Mouse (Mus musculus) neural tube, embryonic 14.5 days (tissue): Measurements from ENCODE around the gene Klhdc9. TPM values are rescaled to one million over a fixed set of nuclear protein-coding genes. Genes with fewer than 3 reads are reported as not detected.

ENCODE experiments used
- polyA plus RNA-seq: library from polyadenylated mRNA; unstranded; fragments of >200 nt; fragmentation: Nextera tagmentation; extraction: Ambion mirVana; gene quantifications from 2 replicates; pipeline ENCODE4 v1.2.1, GENCODE M21; 2014

The Klhdc9 gene
- polyA plus RNA-seq, 1 experiment from 2014 or later = 5.3 TPM

Other genes starting within 250 kb of the Klhdc9 start
- 2.4 and 5.0 TPM in 2 replicates for gene Cfap126, start 246.9 kb downstream of the Klhdc9 start, polyA plus RNA-seq
- gene Sdhc, start 210.2 kb downstream of the Klhdc9 start, polyA plus RNA-seq = 297 and 334 TPM in 2 replicates
- 11.8 TPM in 1 of 2 replicates, not detected in the other for gene Mpz, start 210.1 kb downstream of the Klhdc9 start, polyA plus RNA-seq
- gene Pcp4l1, start 164.5 kb downstream of the Klhdc9 start, polyA plus RNA-seq = 31.8 and 41.6 TPM in 2 replicates
- gene Nr1i3, start 146.8 kb downstream of the Klhdc9 start, polyA plus RNA-seq = 0.20 and 0.32 TPM in 2 replicates
- 41.5 and 45.5 TPM in 2 replicates for gene Tomm40l, start 138.3 kb downstream of the Klhdc9 start, polyA plus RNA-seq
- 7.9 and 8.2 TPM in 2 replicates for gene Apoa2, start 135.7 kb downstream of the Klhdc9 start, polyA plus RNA-seq
- 10.2 and 33.2 TPM in 2 replicates for gene Fcer1g, start 126.4 kb downstream of the Klhdc9 start, polyA plus RNA-seq
- gene Adamts4, start 110.4 kb downstream of the Klhdc9 start, polyA plus RNA-seq = 1.3 and 2.6 TPM in 2 replicates
- 234 and 253 TPM in 2 replicates for gene Ndufs2, start 109.4 kb downstream of the Klhdc9 start, polyA plus RNA-seq
- 96.5 and 98.1 TPM in 2 replicates for gene B4galt3, start 90.5 kb downstream of the Klhdc9 start, polyA plus RNA-seq
- gene Ppox, start 79.6 kb downstream of the Klhdc9 start, polyA plus RNA-seq = 49.2 and 51.2 TPM in 2 replicates
- gene Usp21, start 72.8 kb downstream of the Klhdc9 start, polyA plus RNA-seq = 76.8 and 87.9 TPM in 2 replicates
- gene Ufc1, start 65.8 kb downstream of the Klhdc9 start, polyA plus RNA-seq = 116 and 124 TPM in 2 replicates
- 48.0 and 49.7 TPM in 2 replicates for gene Dedd, start 31.7 kb downstream of the Klhdc9 start, polyA plus RNA-seq
- 40.2 and 43.5 TPM in 2 replicates for gene Nit1, start 15.2 kb downstream of the Klhdc9 start, polyA plus RNA-seq
- 58.1 and 67.6 TPM in 2 replicates for gene Pfdn2, start 15.1 kb downstream of the Klhdc9 start, polyA plus RNA-seq
- gene Nectin4, start 9.3 kb upstream of the Klhdc9 start, polyA plus RNA-seq = 2.2 and 2.8 TPM in 2 replicates
- gene Arhgap30, start 28.2 kb upstream of the Klhdc9 start, polyA plus RNA-seq = 0.25 and 0.61 TPM in 2 replicates
- 164 and 191 TPM in 2 replicates for gene Usf1, start 50.5 kb upstream of the Klhdc9 start, polyA plus RNA-seq
- 2.9 and 3.8 TPM in 2 replicates for gene Tstd1, start 58.1 kb upstream of the Klhdc9 start, polyA plus RNA-seq
- 8.0 and 13.5 TPM in 2 replicates for gene F11r, start 76.7 kb upstream of the Klhdc9 start, polyA plus RNA-seq
- gene Alyref2, start 142.7 kb upstream of the Klhdc9 start, polyA plus RNA-seq = 30.1 and 32.7 TPM in 2 replicates
- not detected in 2 replicates for gene Itln1, start 174.5 kb upstream of the Klhdc9 start, polyA plus RNA-seq
- gene Cd244a, start 198.4 kb upstream of the Klhdc9 start, polyA plus RNA-seq = not detected in 2 replicates
- not detected in 2 replicates for gene Ly9, start 246.6 kb upstream of the Klhdc9 start, polyA plus RNA-seq